Mouse (Mus musculus) R1 (cell line): ENCODE measurements around the gene Arsg.
A peak's percentile ranks its signal among the peaks of the same experiment; 100 is the strongest.

Experiments used
- DNase-seq: peaks from one replicate; pipeline ENCODE4 v3.0.0-alpha.2; 2018; ENCODE audit warnings: low read depth, low spot score

Arsg gene

DNA sequence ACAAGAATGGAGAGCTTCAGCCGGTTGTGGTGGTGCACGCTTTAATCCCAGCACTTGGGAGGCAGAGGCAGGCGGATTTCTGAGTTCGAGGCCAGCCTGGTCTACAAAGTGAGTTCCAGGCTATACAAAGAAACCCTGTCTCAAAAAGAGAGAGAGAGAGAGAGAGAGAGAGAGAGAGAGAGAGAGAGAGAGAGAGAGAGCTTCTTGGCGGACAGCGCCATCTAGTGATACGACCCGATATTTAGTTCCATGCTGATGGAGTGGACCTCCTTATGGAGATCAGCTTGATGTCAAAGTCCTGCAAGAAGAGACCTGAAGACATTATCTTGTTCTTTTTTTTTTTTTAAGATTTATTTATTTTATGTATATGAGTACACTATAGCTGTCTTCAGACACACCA lies 145.9 kb downstream of the Arsg start:
- peak; percentile 51 for DNase-seq

GRCm38 (mm10) chr11:109620356-109620755 lies 147.2 kb downstream of the Arsg start:
- DNase-seq = no peak

DNA sequence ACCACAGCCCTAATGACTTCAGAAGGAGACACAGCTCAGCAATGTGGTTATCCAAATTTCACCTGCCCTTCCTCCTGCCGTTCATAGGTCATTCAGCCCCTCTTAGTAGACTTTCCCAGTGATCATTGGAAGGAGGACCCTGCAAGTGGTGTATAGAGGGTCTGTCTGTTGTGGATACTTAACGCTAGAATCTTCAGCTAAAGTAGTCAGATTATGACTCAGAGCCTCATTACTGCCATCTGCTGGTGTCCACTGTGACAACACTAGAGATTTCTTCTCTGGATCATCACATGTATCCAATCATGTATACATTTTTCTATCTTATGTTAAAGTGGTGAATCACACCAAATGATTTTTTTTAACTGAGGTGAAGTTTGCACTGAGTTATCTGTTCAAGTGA lies 148.0 kb downstream of the Arsg start:
- DNase-seq = peak; percentile 53

DNA sequence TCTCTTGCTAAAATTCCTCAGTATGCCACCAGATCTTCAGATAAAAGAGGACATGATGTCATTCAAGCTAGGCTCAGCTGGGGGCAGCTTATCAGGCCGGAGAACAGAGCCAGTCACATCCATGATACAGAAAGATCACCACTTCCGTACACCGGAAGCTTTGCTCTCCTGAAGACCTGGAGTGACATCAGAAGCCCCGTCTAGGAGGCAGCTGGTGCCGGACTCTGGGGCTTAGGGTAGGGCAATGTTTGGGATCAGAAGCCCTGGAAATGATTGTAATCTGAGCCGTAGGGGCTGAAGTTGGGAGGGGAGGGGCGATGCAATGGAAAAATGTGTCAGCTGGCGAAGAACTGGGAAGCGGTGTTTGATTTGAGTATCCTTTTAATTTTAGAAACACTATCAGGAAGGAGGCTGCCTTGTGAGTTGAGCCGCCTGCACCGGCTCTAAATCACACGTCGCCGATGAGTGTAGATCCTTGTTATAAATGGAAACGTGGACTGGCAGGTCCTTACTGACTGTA lies 149.4 kb downstream of the Arsg start:
- peak; percentile 44 for DNase-seq
